Mouse (Mus musculus) c-Kit-negative CD71-positive TER-119-positive erythroid progenitor cells, embryonic 14.5 days (primary cell): ENCODE measurements around the gene Marveld3.

Experiments
- DNase-seq: peaks from one replicate; pipeline ENCODE4 v3.0.0-alpha.2; 2013; ENCODE audit warnings: low read depth, low spot score

Marveld3 gene

DNA sequence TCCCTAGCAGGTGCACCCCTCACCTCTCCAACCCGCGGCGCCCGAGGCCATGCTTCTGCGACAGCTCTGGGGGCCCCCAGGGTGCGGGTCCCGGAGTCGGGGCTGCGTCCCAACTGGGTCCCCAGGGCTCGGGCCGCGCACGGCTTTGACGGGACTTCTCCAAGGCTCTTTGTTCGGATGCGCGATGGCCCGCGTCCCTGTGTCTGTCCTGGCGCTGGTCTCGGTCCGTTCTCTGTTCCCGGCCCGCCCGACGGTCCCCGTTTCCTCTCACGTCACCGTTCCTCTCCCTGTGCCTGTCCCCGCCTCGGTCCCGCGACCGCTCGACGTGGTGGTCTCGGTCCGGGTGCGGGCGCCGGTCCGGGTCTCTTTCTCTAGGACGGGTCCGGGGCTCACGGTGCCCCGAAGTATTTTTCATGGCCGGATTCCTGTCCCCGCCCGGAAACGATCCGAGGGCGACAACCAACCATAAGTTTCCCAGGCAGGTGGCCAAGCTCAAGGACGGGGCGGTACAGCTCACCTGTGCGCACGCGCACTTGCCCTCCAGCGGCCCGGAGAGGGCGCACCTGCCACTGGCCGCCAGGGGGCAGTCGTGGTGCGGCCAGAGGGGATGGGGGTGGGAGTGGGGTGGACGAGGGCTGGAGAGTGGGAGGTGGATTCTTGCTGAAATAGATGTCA is at the start of gene Marveld3:
TSS of gene Marveld3 (minus strand) at position 511 of the 675 bp plus-strand sequence.
- peak; percentile 8 for DNase-seq

DNA sequence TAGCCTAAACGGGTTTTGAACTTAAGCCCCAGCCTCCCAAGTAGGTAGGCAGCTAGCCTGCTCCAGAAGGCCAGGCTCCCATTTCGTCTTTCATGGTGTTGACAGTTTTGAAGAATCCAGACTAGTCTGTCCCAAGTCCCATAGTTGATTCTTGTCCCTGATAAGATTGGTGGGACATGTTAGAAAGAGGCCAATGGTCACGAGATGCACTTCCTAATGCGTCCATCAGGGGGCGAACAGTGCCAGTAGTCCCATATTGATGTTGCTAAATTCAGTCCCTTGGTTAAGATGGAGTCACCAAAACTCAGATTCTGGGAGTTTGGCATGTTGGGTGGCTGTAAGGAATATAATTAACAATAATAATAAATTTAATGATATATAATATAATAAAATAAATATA is 48.9 kb upstream of the Marveld3 start:
- DNase-seq, result peak; percentile 24

DNA sequence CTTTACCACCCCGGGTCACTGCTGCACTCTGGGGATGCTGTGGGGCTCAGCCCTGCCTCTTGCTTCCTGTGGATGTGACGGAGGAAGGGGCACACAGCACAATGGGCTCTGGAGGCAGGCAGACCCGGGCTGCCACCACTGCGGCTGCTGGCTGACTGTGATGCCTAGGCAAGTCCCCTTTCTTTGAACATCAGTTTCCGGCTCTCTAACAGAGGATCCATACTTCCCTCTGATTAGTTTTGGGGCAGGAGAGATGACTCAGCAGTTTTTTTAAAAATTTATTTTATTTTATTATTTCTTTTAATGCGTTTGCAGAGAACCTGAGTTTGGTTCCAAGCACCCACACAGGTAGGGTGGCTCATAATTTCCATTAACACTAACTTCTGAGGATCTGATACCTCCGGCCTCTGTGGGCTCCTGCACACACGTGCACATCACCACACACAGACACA is 47.0 kb upstream of the Marveld3 start:
- DNase-seq, result no peak

DNA sequence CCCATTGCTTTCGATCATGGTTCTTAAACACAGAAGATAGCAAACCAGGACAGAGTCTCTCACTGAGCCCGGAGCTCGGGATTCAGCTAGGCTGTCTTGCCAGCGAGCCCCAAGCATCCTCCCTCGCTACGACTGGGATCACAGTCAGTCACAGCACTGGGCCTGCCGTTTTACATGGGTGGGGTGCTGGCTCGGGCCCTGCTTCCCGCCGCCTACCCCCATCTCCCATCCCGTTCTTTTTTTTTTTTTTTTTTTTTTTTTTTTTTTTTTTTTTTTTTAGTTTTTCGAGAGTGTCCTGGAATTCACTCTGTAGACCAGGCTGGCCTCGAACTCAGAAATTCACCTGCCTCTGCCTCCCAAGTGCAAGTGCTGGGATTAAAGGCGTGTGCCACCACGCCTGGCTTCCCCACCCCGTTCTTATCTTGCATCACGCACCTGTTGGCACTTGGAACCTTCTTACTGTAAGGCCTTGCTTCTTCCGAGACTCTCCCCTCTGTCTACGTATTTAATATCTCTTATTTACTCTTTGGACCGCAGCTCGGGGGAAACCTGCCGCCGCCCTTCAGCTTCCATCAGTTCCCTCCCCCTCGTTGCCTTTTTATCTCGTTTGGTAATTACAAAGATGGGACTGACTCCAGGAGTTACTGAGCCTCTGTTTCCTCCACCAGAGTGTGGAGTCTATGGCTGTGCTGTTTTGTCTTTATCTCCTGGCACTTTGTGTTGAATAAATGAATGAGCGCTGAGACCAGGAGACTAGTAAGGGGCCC is 46.4 kb upstream of the Marveld3 start:
- no peak for DNase-seq

DNA sequence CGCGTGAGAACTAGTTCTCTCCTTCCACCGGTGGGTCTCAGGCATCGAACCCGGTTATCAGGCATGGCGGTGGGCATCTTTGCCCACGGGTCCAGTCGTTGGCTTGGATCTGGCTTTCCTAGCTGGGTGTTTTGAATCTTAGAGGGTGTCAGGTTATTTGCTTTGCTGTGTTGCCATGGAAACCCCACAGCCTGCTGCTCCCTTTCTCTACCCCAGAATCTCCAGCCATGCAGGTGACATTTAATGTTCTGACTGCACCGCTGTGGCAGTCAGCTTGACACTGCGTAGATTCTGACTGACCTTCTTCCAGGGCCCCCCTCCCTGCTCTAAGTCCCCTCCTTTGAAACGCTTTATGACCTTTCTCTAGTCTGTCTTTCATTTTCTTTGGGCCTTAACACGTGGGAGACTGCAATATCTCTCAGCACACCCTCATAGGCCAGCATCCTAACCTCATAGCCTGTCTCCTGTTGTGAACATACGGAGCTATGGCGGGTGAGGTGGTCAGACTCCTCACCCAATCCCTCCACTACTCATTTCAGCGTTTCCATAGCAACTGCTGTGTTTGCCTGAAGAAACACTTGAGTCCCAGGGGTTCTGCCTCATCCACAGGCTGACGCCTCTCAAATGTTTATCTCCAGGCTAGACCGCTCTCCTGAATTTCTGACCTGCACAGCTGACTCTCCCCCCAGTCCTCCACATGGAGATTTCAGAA is 44.5 kb upstream of the Marveld3 start:
- DNase-seq, result no peak

DNA sequence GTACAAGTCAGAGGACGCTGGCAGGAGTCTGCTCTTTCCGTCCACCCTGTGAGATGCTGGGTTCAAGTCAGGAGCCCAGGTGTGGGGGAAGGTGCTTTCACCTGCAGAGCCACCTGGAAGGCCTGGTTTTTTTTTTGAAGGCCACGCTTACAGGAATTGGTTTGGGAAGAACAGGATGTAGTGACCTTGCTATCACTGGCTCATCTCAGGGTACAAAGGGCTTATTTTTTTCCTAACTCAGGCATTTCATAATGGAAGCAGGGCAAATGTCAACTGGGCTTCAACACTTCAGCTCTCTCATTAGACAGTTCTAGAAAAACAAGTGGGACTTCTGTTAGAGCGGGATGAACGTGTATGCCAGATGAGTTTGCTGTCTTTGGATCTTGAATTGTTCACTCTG is 42.3 kb upstream of the Marveld3 start:
- DNase-seq, result no peak

DNA sequence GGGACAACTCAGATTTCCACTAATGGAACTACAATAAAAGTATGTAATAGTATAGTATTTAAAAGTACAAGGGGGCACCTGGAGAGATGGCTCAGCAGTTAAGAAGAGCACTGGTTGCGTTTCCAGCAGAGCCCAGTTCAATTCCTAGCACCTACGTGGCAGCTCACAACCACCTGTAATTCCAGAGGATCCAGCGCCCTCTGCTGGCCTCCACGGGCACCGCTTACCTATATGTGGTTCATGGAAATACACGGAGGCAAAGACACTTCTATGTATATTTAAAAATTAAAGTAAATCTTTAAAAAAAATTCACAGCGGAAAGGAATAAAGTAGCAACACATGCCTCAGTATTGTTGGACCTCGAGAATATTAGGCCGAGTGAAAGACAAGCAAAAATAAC is 41.0 kb upstream of the Marveld3 start:
- peak; percentile 34 for DNase-seq

DNA sequence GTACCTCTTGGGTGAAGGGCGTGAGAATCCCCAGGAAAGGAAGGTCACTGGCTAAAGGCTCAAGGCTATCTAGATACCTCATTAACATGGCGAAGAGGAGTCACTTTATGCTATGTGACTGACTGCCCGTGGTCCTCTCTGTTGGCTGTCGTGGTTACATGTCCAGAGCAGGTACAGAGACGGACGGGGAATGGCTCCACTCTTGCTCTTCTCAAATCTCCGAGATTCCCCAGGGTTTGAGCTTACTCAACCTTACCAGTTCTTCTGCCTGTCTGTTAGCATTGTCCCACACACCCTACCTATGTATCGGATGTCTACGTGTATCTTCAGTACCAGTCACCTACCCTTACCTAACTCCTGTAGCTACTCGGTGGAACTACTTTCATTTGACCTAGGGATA is 38.0 kb upstream of the Marveld3 start:
- DNase-seq, result no peak

DNA sequence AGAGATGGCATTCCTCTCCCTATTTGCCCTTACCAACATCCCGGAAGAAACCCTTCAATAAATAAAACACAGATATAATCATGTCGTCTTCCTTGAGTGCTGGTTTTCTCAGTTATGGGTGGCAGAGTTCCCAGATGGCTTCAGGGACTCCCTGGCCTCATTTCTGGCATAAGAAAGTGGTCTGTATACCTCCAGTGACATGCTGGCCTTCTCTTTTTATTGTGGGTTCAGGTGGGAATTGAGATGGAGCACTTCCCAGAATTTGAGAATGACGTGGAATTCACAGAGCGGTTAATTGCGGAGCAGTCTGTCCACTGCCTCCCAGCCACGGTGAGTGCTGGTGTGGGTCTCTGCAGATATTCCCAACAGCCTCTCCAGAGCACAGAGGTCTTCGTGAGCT is 36.1 kb upstream of the Marveld3 start:
- DNase-seq, result no peak

DNA sequence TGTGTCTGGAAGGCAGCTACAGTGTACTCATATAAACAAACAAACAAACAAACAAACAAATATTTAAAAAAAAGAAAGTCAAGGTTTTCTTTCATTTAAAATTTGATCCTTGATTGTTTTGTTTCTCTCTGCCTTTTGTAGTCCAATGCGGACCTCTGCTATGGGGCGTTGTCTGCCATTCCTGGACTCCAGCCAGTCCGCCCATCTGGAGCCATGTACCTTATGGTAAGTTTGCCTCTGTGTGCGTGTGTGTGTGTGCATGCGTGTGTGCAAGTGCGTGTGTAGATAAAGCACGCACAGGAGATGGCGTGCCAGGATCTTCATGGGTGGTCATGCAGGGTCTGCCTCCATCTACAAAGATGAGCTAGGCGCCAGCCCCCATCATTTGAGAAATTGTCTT is 35.4 kb upstream of the Marveld3 start:
- no peak for DNase-seq

DNA sequence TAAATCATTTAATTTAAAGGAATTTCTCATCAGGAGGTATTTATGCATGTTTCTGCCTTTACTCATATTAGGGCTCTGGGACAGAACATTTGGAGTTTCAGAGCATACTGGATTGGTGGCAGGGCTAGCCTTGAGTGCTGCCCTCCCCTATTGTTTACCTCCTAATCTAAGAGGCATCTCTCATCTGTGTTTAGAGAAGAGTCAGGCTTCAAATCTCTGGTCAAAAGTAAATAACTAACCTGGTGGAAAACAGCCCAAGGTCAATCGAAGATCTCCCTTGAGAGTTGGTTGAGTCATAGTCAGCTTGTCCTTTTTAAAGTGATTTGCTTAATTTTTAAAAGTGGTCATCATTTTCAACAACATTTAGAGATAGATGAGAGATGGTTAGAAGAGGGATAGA is 30.9 kb upstream of the Marveld3 start:
- DNase-seq, result no peak

DNA sequence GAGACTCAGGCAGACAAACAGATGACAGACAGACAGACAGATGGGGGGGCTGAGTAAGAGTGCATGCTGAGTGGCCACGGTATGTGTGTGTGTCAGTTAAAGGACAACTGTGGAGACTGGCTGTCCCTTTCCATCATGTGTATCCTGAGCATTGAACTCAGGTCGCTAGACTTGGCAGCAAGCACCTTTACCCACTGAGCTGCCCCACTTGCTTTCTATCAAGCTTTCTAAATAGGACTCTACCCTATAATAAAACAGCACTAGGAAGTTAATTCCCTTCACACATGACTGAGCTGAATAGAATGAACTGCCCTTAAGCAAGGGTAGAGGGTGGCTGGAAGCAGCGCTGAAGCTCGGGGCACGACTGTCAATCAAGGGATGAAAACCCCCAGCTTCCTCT is 30.2 kb upstream of the Marveld3 start:
- no peak for DNase-seq

DNA sequence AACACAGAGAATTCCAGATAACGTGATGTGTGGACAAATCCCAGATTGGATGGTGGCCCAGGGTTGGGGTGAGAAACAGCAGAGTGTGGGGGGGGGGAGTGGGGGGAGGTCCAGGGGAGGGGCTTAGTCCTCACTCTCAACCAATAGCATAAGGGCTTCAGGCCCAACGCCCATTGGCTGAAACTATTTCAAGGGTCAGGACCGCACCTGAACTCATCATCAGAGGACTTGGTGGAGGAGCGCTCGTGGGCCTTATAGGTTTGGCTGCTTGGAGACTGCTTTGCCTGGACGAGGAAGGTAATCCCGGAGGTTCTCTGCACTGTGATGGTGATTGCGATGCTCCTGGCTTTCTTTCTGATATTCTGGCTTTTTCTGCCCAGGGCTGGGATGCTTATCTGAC is 28.2 kb upstream of the Marveld3 start, which contains the start of gene Tat:
TSS of gene Tat (plus strand) at position 214 of the 400 bp plus-strand sequence.
- no peak for DNase-seq

DNA sequence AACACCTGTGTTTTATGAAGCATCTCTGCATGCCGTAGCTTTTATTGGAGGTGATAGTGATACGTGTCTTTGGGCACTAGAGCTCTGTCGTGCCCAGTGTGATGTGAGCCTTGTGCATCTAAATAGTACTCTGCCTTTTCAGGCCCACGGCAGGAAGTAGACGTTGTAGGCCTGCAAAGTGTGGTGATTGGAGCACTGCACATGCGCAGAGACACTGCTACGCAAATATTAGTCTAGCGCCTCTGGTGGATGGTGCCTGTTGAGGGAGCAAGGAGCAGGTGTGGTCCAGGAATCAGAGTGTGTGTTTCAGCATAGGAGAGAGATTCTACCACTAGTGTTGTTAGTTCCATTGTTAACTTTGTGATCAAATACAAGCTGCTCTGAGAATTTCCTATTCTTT is 27.1 kb upstream of the Marveld3 start:
- no peak for DNase-seq

DNA sequence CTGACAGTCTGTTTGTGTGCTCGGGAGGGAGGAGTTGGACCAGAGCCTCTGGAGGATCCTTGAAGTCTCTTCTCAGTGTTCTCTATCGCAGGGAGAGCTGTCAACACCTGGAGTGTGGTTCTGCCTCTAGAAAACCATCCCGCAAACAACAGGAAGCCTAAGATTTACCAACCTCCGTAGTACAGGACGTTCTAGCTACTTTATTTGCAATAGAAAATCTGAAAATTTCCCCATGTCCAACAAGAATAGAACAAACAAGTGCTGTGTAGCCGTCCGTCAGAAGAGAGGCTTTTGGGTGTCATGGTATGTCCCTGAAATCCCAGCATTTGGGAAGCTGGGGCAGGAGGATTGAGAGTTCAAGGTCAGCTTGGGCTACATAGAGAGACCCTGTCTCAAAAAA is 25.8 kb upstream of the Marveld3 start:
- no peak for DNase-seq

DNA sequence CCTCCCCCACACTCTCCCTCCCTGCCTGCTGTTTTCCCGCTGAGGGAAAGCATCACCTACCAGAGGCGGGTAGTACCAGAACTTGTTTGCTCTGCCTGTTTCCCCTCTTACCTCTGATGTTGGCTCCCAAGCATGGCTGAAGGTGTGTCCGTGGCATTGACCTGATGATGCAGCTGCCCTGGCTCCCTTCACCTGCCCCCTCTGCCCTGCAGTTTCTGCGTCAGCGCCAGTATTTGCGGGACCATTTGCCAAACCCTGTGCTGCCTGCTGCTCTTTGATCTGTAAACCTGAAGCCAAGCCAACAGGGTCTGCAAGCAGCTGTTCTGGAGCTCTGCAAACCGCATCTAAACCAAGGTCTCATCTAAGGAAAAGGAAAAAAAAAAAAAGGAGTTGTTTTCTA is 24.4 kb upstream of the Marveld3 start:
- DNase-seq, result no peak

DNA sequence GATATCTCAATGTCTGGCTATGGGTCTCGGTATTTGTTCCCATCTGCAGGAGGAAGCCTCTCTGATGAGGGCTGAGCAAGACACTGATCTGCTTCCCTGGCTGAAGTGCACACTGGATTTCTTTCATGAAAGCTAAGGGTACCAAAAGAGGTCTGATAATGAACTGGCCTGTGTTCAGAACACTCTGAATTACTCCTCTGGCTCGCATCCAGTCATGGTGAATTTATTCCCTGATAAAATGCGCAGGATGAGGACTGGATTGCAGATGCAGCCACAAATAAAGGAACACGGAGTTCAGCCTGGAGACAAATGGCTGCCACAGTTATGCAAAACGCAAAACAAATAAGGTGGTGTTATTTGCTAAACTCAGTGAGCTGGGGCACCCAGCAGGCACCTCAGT is 21.9 kb upstream of the Marveld3 start:
- no peak for DNase-seq

DNA sequence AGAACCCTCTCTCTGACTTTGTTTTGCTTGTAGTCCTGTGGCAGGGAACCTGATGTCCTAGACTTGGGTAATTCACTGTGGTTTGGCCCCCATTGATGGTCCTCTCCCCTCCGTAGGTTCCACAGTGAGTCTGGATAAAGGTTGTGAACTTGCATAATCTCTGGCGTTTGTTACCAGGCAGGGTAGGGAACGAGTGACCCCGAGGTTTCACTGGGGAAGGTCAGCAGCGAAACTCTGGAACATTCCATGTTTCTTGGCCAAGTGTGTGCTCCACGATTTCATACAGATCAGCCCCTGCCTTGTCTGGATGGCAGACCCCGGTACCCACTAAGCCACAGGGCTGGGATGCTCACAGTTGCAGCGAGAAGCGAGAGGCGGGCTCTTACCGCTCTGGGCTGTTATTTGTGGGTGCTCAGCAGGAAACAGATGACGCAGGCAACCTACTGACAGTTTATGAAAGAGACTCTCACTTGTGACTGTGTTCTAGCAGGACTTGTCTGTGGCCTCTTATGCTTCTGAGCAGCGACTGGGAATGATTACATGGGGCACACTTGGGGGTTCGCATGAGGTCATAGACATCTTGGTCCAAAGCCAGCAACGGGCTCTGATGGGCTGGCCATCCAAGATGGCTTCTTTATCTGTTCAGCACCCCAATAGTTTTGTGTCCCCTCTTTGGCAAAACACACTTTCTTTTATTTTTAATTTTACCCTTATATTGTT is 20.5 kb upstream of the Marveld3 start:
- no peak for DNase-seq

DNA sequence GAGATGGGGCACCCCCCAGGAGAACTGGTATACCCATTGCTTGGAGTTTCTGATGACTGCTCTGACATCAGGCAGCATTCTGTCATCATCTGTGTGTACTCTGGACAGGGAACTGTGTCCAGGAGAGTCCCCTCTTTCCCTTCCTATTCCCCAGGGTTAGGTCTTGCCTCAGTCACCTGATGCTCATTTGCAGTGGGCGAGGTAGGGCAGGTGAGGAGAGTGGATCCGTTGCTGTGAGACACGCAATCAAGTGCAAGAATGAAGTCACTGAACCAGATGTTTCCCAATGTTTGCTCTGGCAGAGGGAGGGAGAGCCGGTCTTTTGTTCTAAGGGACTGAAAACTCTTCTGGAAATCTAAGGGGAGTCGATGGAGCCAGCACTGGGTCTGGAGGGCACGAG is 17.3 kb upstream of the Marveld3 start:
- DNase-seq, result no peak

DNA sequence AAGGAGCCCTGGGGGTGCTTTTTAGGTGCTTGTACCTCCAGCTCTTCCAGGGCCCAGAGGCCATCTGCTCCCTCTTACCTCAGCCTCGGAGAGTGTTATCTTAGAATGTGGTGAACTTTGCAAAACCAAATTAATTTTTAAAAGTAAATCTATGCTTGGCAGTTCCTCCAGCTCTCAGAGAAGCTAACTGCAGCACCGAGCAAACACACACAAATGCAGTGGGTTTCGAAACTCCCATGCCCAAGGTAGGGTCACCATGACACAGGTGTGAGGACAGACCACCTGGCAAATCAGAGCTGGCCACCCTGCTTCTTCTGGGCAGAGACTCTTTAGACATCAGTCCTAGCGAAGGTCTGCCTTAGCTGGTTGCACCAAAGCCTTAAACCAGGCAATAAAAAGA is 10.9 kb upstream of the Marveld3 start:
- no peak for DNase-seq

DNA sequence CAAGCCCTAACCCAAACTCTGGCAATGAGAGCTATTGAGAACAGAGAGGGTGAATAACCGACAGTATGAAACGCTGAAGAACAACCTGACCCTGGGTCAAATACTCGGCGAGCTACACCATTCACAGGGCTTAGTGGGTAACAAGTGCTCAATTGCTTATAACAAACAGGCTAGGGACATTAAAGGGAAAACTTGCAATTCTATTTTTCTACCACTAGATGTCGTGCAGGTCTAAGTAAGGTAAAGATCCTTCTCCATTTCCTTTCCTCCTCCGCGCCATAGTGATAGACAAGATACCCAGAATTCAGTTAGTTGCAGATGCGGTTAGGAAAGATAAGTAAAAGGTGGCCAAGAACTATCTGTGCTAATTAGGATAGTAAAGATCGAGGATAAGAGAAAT is 8.3 kb upstream of the Marveld3 start:
- peak; percentile 11 for DNase-seq

DNA sequence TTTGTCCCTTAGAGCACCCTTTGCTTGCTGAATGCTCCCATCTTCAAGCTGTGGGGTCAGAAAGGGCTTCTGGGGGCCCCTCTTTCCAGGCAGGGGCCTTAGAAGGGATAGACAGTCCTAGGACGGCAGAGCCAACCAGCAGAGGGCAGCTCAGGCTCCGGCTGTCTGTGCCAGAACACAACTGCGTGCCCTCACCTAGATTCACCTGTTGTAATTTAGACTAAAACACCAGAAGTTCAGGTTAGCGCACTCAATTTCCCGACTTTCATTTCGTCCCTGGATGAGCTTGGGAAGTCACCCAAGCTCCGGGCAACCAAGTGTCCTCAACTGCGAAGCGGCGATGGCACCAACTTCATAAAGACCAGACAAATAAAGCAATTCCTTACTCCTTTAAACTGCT is 6.8 kb upstream of the Marveld3 start:
- no peak for DNase-seq
